Comparison of ENCODE assay signal across 21 mouse cellular contexts in genomic region chr10:60398051-60398814, GRCm38 (mm10). TPM values are rescaled to one million over a fixed set of nuclear protein-coding genes. Genes with fewer than 3 reads are reported as not detected.
DNase-seq lines count a peak whose midpoint lies in the region; ATAC-seq and TF ChIP-seq lines count a peak whose summit lies in the region.
"Had no signal": no experiment of that assay in that cellular context is flagged by ENCODE, and none has a peak within 500 bp of the region (broad histone marks: within the 10 kb centered on the region; RNA-seq: fewer than 3 reads in every experiment).

No protein-coding gene starts in this region.

- H3K4me3 ChIP-seq in heart, embryonic 11.5 days (ENCODE audit: low read depth, low read length) = no peak overlapping the region
- H3K4me3 ChIP-seq in midbrain, postnatal 0 days (ENCODE audit: low read depth, low read length) = no peak overlapping the region
- no peak overlapping the region for H3K4me3 ChIP-seq in midbrain, embryonic 16.5 days (ENCODE audit: low read depth, low read length)
- H3K4me3 ChIP-seq in cortical plate, adult 2 months (ENCODE audit: insufficient read depth, low read length) = no peak overlapping the region
- no peak overlapping the region for H3K4me3 ChIP-seq in embryonic facial prominence, embryonic 10.5 days
- H3K4me3 ChIP-seq in hindbrain, embryonic 13.5 days = no peak overlapping the region
- H3K4me3 ChIP-seq: embryonic facial prominence, embryonic 13.5 days; forebrain, embryonic 10.5 days; limb, embryonic 13.5 days; midbrain, embryonic 12.5 days; neural tube, embryonic 13.5 days had no signal

- ATAC-seq in heart, embryonic 11.5 days (replicated peaks; ENCODE audit: insufficient number of reproducible peaks, low FRiP score, low TSS enrichment) = no peak
- no peak for ATAC-seq in midbrain, postnatal 0 days (ENCODE audit: low FRiP score)
- no peak for ATAC-seq in midbrain, embryonic 16.5 days
- no peak for ATAC-seq in hindbrain, embryonic 13.5 days (ENCODE audit: low FRiP score)
- ATAC-seq: hindbrain, postnatal 0 days; Patski had no signal

- no peak overlapping the region for H3K4me2 ChIP-seq in heart, embryonic 11.5 days
- no peak overlapping the region for H3K4me2 ChIP-seq in midbrain, postnatal 0 days (ENCODE audit: low read depth, low read length, poor library complexity, severe bottlenecking)
- no peak overlapping the region for H3K4me2 ChIP-seq in midbrain, embryonic 16.5 days (ENCODE audit: low read length)
- H3K4me2 ChIP-seq in hindbrain, embryonic 13.5 days = no peak overlapping the region
- H3K4me2 ChIP-seq: embryonic facial prominence, embryonic 13.5 days; limb, embryonic 13.5 days; midbrain, embryonic 12.5 days; neural tube, embryonic 13.5 days had no signal

- H3K9me3 ChIP-seq in heart, embryonic 11.5 days (replicated peaks; ENCODE audit: control insufficient read depth, low read length) = no peaks in the 10 kb centered on the region
- no peaks in the 10 kb centered on the region for H3K9me3 ChIP-seq in midbrain, postnatal 0 days (ENCODE audit: low read length)
- no peaks in the 10 kb centered on the region for H3K9me3 ChIP-seq in midbrain, embryonic 16.5 days (replicated peaks; ENCODE audit: control insufficient read depth, low read length, poor library complexity, severe bottlenecking)
- H3K9me3 ChIP-seq in embryonic facial prominence, embryonic 10.5 days = no peaks in the 10 kb centered on the region
- no peaks in the 10 kb centered on the region for H3K9me3 ChIP-seq in hindbrain, embryonic 13.5 days
- H3K9me3 ChIP-seq: embryonic facial prominence, embryonic 13.5 days; forebrain, embryonic 10.5 days; limb, embryonic 13.5 days; midbrain, embryonic 12.5 days; neural tube, embryonic 13.5 days had no signal

- WGBS in heart, embryonic 11.5 days (ENCODE audit: insufficient replicate concordance) = 88% methylated on average over 10 of the region's 10 CpGs
- WGBS in midbrain, postnatal 0 days = 86% methylated on average over 10 of the region's 10 CpGs
- 89% methylated on average over 10 of the region's 10 CpGs for WGBS in midbrain, embryonic 16.5 days
- WGBS in embryonic facial prominence, embryonic 10.5 days = 90% methylated on average over 10 of the region's 10 CpGs
- WGBS in hindbrain, embryonic 13.5 days = 89% methylated on average over 10 of the region's 10 CpGs

- TF ChIP-seq CTCF in midbrain, postnatal 0 days (IDR thresholded peaks at IDR 0.05) = 0 out of 2 replicates have a peak, but pooled peaks have one; percentile 2
- peak; percentile 3; the same call in 1 of the 2 replicates for TF ChIP-seq CTCF in cortical plate, adult 2 months (IDR thresholded peaks at IDR 0.05; ENCODE audit: extremely low read depth, insufficient read depth, low read length)

- H3K4me1 ChIP-seq in heart, embryonic 11.5 days (ENCODE audit: control insufficient read depth, insufficient read depth, low read length) = peaks cover 3% of the 10 kb centered on the region; the same call in 1 of the 2 replicates
- no peaks in the 10 kb centered on the region for H3K4me1 ChIP-seq in midbrain, postnatal 0 days (ENCODE audit: insufficient read depth, low read length)
- H3K4me1 ChIP-seq in midbrain, embryonic 16.5 days (ENCODE audit: control insufficient read depth, insufficient read depth, low read length) = 0 out of 2 replicates have a peak, but pooled peaks cover 3% of the 10 kb centered on the region
- H3K4me1 ChIP-seq in cortical plate, adult 2 months (ENCODE audit: control insufficient read depth, insufficient read depth, low read length) = no peaks in the 10 kb centered on the region
- peaks cover 16% of the 10 kb centered on the region for H3K4me1 ChIP-seq in embryonic facial prominence, embryonic 10.5 days
- peaks cover 40% of the 10 kb centered on the region for H3K4me1 ChIP-seq in hindbrain, embryonic 13.5 days (replicated peaks)

- H3K9ac ChIP-seq in heart, embryonic 11.5 days (ENCODE audit: low read depth, low read length) = no peak overlapping the region
- H3K9ac ChIP-seq in midbrain, postnatal 0 days (replicated peaks; ENCODE audit: low read length, poor library complexity, severe bottlenecking) = no peak overlapping the region
- no peak overlapping the region for H3K9ac ChIP-seq in midbrain, embryonic 16.5 days (ENCODE audit: low read depth, low read length)
- H3K9ac ChIP-seq in hindbrain, embryonic 13.5 days = no peak overlapping the region
- H3K9ac ChIP-seq: embryonic facial prominence, embryonic 13.5 days; limb, embryonic 13.5 days; midbrain, embryonic 12.5 days; neural tube, embryonic 13.5 days had no signal

- DNase-seq in heart, adult 11 months = peak; percentile 94
- DNase-seq in midbrain, postnatal 0 days (ENCODE audit: low spot score) = no peak
- DNase-seq in splenic B cell, adult 2 months (ENCODE audit: low read depth, low spot score) = peak; percentile 22
- no peak for DNase-seq in embryonic facial prominence, embryonic 10.5 days (ENCODE audit: low spot score)
- DNase-seq: adrenal gland, adult 2 months; cerebellum, postnatal 14 days; heart, postnatal 14 days; kidney, postnatal 10 days; layer of hippocampus, postnatal 36 days had no signal

- no peaks in the 10 kb centered on the region; the same call in 1 of the 2 replicates for H3K27me3 ChIP-seq in heart, embryonic 11.5 days (ENCODE audit: control insufficient read depth, insufficient read depth, low read length)
- no peaks in the 10 kb centered on the region for H3K27me3 ChIP-seq in midbrain, postnatal 0 days (ENCODE audit: insufficient read depth, low read length)
- H3K27me3 ChIP-seq in midbrain, embryonic 16.5 days (ENCODE audit: control insufficient read depth, insufficient read depth, low read depth, low read length) = no peaks in the 10 kb centered on the region
- H3K27me3 ChIP-seq in splenic B cell, adult 2 months (ENCODE audit: control insufficient read depth, insufficient read depth, low read length, poor library complexity, severe bottlenecking) = no peaks in the 10 kb centered on the region
- no peaks in the 10 kb centered on the region for H3K27me3 ChIP-seq in embryonic facial prominence, embryonic 10.5 days (replicated peaks; ENCODE audit: low read depth, poor library complexity, severe bottlenecking)
- H3K27me3 ChIP-seq in hindbrain, embryonic 13.5 days = no peaks in the 10 kb centered on the region
- H3K27me3 ChIP-seq: embryonic facial prominence, embryonic 13.5 days; limb, embryonic 13.5 days; neural tube, embryonic 13.5 days had no signal

- no peak overlapping the region for H3K27ac ChIP-seq in heart, embryonic 11.5 days (ENCODE audit: low read depth, low read length)
- H3K27ac ChIP-seq in midbrain, postnatal 0 days (ENCODE audit: low read depth, low read length) = no peak overlapping the region
- H3K27ac ChIP-seq in midbrain, embryonic 16.5 days (ENCODE audit: low read length) = no peak overlapping the region
- H3K27ac ChIP-seq in cortical plate, adult 2 months (ENCODE audit: insufficient read depth, low read length) = no peak overlapping the region
- no peak overlapping the region for H3K27ac ChIP-seq in embryonic facial prominence, embryonic 10.5 days (replicated peaks)
- no peak overlapping the region for H3K27ac ChIP-seq in hindbrain, embryonic 13.5 days
- H3K27ac ChIP-seq: embryonic facial prominence, embryonic 13.5 days; limb, embryonic 13.5 days; midbrain, embryonic 12.5 days had no signal

- no peak for TF ChIP-seq POLR2A in cortical plate, adult 2 months (IDR thresholded peaks at IDR 0.05; ENCODE audit: extremely low read depth, insufficient read depth, low read length)

- H3K36me3 ChIP-seq in heart, embryonic 11.5 days (ENCODE audit: control insufficient read depth, insufficient read depth, low read length) = no peaks in the 10 kb centered on the region
- no peaks in the 10 kb centered on the region for H3K36me3 ChIP-seq in midbrain, postnatal 0 days (ENCODE audit: insufficient read depth, low read length)
- H3K36me3 ChIP-seq in midbrain, embryonic 16.5 days (ENCODE audit: control insufficient read depth, insufficient read depth, low read length) = no peaks in the 10 kb centered on the region
- no peaks in the 10 kb centered on the region for H3K36me3 ChIP-seq in splenic B cell, adult 2 months (ENCODE audit: control insufficient read depth, insufficient read depth, low read length, poor library complexity, severe bottlenecking)
- no peaks in the 10 kb centered on the region for H3K36me3 ChIP-seq in embryonic facial prominence, embryonic 10.5 days (replicated peaks)
- no peaks in the 10 kb centered on the region for H3K36me3 ChIP-seq in hindbrain, embryonic 13.5 days
- H3K36me3 ChIP-seq: embryonic facial prominence, embryonic 13.5 days; forebrain, embryonic 10.5 days; limb, embryonic 13.5 days; midbrain, embryonic 12.5 days; neural tube, embryonic 13.5 days had no signal

RNA-seq across cellular contexts. Expression of gene Gm17455, which starts 1.3 kb away (rescaled TPM):
- polyA plus RNA-seq in heart, embryonic 11.5 days (2014; fragmentation: Nextera tagmentation; extraction: Ambion mirVana) = 0.66 and 1.6 TPM in 2 replicates
- total RNA-seq in midbrain, postnatal 0 days (2014; rRNA removed) = 0.93 and 1.9 TPM in 2 replicates
- polyA plus RNA-seq in midbrain, postnatal 0 days (2015; fragmentation: Nextera tagmentation; extraction: Ambion mirVana) = 6.9 and 12.5 TPM in 2 replicates
- polyA plus RNA-seq in midbrain, embryonic 16.5 days (2015; fragmentation: Nextera tagmentation; extraction: Ambion mirVana) = 9.4 and 13.9 TPM in 2 replicates
- 0.72 and 2.6 TPM in 2 replicates for polyA plus RNA-seq in cortical plate, adult 2 months (2012; rRNA removed)
- polyA plus RNA-seq in embryonic facial prominence, embryonic 10.5 days (2016; fragmentation: Nextera tagmentation; extraction: Ambion mirVana) = 0.96 and 2.6 TPM in 2 replicates
- polyA plus RNA-seq in hindbrain, embryonic 13.5 days (2015; fragmentation: Nextera tagmentation; extraction: Ambion mirVana) = 9.3 and 13.2 TPM in 2 replicates
- total RNA-seq: adrenal gland, adult 2 months; heart, adult 18-20 months; heart, postnatal 14 days; layer of hippocampus, postnatal 36 days had no signal
- polyA plus RNA-seq: Patski had no signal

RNA-seq across cellular contexts. Expression of gene Vsir, which starts 51.6 kb away (rescaled TPM):
- polyA plus RNA-seq in heart, embryonic 11.5 days (2014; fragmentation: Nextera tagmentation; extraction: Ambion mirVana) = 1.2 and 1.9 TPM in 2 replicates
- 5.9 and 15.8 TPM in 2 replicates for total RNA-seq in midbrain, postnatal 0 days (2014; rRNA removed)
- polyA plus RNA-seq in midbrain, postnatal 0 days (2015; fragmentation: Nextera tagmentation; extraction: Ambion mirVana) = 3.4 and 3.7 TPM in 2 replicates
- polyA plus RNA-seq in midbrain, embryonic 16.5 days (2015; fragmentation: Nextera tagmentation; extraction: Ambion mirVana) = 1.5 and 1.8 TPM in 2 replicates
- polyA plus RNA-seq in cortical plate, adult 2 months (2012; rRNA removed) = 37.6 and 41.4 TPM in 2 replicates
- polyA plus RNA-seq in embryonic facial prominence, embryonic 10.5 days (2016; fragmentation: Nextera tagmentation; extraction: Ambion mirVana) = 2.3 and 2.6 TPM in 2 replicates
- 2.2 and 2.3 TPM in 2 replicates for polyA plus RNA-seq in hindbrain, embryonic 13.5 days (2015; fragmentation: Nextera tagmentation; extraction: Ambion mirVana)

Comparison
In these comparisons a context has a peak if more than half of its experiments do, and no peak if none do; other contexts are left out.
1. DNase-seq: peak in heart, adult 11 months (single experiment) and splenic B cell, adult 2 months (single experiment); none in midbrain, postnatal 0 days (single experiment) and embryonic facial prominence, embryonic 10.5 days (single experiment).